Mouse (Mus musculus) heart, postnatal 10 days (tissue): ENCODE results near the gene Rxfp2. TPM values are rescaled to one million over a fixed set of nuclear protein-coding genes. Genes with fewer than 3 reads are reported as not detected.

Experiments
- DNase-seq, 2 experiments: peaks; one replicate each; pipeline ENCODE4 v3.0.0; 2021
- intact Hi-C: fragments of 180-260 bp; cut with DNase I; formaldehyde crosslinking; loops from one replicate; pipeline ENCODE4 v1.15.1; 2025
- total RNA-seq, 2 experiments: library from RNA; stranded (reverse); gene quantifications; 2 replicates each; pipeline ENCODE4 v1.2.3; 2021

Rxfp2 gene
- total RNA-seq, 2 experiments from 2014 or later = not detected

DNA sequence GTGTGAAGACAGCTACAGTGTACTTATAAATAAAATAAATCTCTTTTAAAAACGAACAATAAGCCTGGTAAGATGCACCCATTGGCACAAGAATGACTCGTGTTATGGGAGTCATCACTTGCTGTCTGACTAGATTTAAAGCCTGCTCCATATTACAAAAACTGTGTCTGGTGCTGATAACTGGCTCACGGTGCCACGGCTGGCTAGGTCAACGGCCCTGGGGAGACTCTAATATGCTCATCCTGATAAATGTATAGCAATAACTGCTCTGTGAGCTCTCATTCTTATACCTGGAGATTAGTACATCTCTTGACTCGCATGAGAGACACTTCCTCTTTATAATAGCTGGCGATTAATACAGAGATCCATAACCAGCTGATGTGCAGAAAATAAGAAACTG is 87.9 kb downstream of the Rxfp2 start:
- intact Hi-C loops = no loop called here
- DNase-seq = no peak

DNA sequence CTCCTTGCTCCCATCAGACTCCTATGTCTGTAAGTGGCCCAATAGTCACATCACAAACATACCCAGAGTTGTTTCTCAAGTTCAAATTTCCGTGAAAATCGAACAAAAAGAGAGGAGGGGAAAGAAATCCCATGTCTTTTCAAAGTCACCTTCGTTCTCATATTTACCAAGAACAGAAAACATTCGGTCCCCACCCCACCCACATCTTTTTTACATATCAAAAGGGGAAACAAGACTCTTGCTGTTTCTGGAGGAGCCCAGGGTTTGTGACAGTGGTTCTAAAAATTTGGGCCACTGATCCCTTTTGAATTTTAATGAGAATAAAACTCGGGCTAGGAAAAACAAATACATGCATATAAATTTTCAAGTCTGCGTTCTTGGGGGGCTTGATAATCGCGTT is 92.8 kb downstream of the Rxfp2 start:
- intact Hi-C loops = no loop called here
- DNase-seq = no peak

DNA sequence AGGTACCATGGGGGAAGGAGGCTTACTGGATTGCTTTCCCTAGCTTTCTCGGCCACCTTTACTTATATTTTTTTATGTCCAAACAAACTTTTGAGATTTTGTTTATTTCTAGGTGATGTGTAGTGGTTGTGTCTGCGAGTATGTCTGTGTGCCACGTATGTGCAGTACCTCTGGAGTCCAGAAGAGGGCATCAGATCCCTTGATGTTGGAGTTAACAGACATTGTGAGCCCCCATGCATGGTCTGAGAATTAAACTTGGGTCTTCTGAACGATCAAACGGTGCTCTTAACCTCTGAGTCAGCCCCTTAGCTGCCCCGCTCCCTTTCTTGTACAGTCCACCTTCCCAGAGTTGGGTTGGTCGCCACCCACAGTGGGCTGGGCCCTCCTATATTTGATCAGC is 95.5 kb downstream of the Rxfp2 start:
- peak in 1 of 2 experiments; percentile 54 for DNase-seq
- intact Hi-C loops = loop anchor here (2.0 kb wide), 1 partner anchor 43 kb away; no protein-coding TSS in a partner anchor

DNA sequence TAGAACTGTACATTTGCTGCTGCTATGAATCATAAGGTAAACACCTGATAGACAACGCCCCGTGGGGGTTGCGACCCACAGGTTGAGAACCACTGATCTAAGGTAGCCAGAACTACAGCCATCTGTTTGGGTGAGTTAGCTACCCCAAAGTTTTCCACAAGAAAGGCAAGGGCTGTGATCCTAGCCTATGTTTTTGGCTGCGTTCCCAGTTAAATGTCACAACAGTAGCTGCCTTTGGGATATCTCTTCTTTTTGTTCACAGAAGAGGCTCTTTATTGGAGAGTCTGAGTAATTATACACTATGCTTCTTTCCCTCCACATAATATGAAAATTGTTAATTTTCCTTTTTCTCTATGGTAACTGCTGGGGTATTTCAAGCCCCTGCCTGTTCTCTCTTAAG is 96.3 kb downstream of the Rxfp2 start:
- intact Hi-C loops = loop anchor here (2.0 kb wide), 1 partner anchor 42 kb away; no protein-coding TSS in a partner anchor
- DNase-seq = no peak

DNA sequence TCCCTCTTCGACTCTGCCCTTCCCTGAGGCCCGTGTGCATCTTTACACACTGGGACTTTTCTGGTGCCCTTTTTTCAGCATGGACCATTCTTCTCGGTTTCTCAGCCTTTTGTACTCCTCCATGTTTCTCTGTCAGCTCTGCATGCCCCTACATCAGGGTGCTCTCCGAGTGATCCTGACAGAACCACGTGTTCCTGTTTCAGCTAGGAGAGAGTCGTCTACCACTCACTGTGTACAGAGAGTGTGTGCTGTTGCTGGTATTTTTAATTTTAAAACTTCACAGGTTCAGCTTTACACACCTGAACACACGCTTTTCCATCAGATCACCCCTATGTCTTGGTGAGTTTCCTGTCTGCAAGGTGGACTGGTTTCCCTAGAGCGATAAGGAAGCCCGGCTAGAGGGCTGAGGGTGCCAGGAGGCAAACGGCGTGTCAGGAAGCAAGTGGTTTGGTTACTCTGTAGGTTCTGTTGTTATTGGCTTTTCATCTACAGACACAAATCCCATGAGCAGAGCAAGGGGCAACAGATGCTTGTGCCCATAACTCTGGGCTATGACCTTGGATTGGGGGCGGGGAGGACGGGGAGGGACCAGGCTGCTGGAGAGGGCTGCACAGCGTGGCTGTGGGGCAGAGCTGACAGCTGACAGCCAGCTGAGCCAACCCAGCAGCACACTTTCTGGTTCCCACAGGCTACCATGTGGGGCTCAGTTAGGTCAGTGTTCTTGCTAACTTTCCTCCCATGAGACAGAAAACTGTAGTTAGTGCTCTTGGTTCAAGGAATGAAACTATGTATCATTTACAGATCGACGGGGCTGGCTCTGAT is 97.0 kb downstream of the Rxfp2 start:
- peak; percentile 40 to 43 for DNase-seq
- intact Hi-C loops = loop anchor here (2.0 kb wide), 1 partner anchor 41 kb away; no protein-coding TSS in a partner anchor

DNA sequence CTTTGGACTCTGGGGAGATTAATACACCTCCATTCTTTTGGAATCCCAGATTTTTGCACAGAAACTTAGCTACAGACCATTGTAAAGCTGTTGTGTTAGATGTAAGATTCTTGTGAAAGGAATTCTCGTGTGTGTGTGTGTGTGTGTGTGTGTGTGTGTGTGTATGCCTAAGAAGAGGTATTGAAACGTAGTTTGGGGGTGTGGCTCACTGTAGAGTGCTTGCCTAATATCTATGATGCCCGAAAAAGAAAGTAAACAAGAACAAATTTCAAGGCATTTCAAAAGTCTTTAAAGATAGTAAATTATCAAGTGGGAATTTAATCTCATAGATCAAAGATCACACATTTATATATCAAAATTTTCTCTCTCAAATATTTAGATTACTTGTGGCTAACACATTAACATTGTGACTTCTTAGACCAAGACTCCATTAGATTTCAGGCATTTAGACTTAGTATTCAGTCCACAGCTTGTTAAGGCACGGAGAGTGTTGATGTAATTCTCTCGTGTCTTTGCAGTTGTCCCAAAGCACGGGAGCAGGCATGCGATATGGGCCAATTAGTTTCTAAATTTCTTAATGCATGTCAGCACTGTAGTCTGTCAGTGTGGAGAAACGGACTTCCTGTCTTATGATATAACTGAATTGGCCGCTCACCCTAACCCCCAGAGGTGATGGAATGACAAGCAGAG is 97.9 kb downstream of the Rxfp2 start:
- no peak for DNase-seq
- intact Hi-C loops = no loop called here

DNA sequence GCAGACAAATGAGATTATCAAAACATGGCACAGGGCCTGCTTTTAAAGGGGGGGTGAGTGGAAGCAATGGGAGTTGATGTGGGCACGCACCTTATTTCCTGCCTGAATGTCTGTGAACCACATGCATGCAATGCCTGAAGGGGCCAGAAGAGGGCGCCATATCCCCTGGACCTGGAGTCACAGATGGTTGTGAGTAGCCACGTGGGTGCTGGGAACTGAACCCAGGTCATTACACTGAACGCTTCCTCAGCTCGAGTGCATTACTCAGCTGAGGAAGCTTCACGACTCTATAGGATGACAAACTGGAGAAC is 98.4 kb downstream of the Rxfp2 start:
- intact Hi-C loops = no loop called here
- peak in 1 of 2 experiments; percentile 33 for DNase-seq

DNA sequence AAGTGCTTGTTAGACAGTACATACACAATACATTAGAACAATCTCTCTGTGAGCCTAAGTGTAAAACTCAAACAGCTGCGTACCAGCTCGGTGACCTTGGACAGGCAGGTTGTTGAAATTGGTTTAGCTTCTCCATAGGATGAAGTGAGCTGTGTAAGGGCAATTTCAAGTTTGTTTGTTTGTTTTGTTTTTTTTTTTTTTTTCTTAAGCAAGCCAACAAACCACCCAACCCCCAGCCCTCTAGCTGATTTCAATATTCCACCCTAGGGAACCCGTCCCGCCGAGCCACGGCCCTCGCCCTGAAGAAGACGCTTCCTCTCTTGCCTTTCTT is 99.6 kb downstream of the Rxfp2 start:
- peak in 1 of 2 experiments; percentile 40 for DNase-seq
- intact Hi-C loops = loop anchor here (2.0 kb wide), 1 partner anchor 31 kb away; no protein-coding TSS in a partner anchor

DNA sequence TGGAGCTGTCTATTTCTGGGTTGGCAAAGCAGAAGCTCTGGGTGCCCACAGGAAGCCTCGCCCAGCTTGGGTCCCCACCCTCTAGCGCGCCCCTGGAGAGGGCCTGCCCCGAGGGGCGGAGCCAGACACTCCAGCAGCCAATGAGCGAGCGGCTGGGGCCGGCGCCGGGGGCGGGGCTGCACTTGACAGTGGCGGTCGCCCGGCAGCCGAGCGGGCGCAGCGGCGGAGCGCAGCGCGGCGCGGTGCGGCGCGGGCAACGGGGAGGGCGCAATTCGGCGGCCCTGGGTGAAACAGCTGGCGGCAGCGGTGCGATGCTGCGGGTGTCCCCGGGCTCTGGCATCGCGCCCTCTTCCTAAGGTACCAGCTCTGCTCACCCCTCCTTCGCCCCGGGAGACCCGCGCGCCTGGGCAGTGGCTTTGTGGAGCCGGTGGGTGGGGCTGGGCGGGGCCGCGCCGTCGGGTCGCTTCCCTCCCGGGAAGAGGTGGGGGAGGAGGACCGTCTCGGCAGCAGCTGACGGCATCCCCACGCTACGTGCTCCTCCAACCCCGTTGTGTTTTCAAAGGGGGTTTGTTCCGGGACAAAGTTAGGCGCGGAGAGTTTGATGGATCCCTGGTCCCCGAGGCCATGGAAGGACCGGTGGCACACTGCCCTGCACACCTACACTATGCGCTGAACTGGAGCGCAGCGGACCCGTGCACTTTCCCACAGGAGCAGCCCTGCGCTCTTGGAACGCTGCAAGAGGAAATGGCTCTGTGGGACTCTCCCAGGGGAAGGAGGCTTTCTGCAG is 100.2 kb downstream of the Rxfp2 start, which contains the start of gene Fry:
Gene Fry (plus strand): TSS at position 191 of the 787 bp plus-strand sequence.
- intact Hi-C loops = loop anchor here (2.0 kb wide), 1 partner anchor 30 kb away; no protein-coding TSS in a partner anchor
- peak; percentile 97 to 98 for DNase-seq

DNA sequence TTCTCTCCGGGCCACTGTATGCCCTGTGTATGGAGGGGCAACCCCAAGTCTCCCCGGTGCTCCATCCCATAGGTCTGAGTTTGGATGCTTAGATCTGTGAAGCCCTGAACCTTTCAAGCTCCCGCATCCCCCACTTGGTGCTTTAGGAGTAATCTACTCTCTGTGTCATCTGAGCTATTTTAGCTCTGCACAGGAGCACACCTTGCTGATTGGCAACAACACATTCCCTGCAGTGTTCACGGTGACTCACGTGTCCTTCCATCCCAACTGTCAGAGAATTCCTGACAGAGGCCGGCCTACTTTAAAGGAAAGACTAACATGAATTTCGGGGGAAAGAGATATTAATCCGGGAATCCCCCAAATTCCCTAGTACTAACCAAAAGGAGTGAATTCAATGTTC is 102.2 kb downstream of the Rxfp2 start:
- DNase-seq = no peak
- intact Hi-C loops = no loop called here

DNA sequence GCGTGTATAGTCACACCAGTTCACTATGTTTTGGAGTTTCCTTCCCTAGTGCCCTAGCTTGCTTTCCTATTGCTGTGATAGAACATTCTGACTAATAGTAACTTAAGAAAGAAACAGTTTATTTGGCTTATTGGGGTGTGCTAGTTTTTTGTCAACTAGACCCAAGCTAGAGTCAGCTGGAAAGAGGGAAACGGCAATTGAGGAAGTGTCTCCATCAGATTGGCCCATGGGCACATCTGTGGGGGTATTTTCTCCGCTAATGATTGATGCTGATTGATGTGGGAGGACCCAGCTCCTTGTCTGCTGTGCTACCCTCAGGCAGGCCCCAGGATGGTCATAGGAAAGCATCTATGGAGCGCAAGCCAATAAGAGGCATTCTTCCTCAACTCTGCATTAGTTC is 103.6 kb downstream of the Rxfp2 start:
- intact Hi-C loops = no loop called here
- no peak for DNase-seq

DNA sequence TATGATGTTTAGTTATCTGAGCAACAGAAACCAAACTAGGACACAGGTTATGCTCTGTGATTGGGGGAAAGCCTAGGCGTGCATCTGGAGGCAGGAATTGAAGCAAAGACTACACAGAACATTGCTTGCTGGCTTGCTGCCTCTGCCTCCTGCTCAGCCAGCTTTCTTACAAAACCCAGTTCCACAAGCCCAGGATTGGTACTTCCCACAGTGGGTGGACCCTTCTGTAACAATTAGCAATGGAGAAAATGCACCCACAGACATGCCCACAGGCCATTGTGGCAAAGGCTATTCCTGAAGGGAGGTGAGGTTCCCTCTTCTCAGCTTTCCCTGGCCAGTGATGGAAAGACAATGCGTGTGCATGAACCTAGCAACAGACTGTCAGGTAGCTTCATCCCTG is 104.1 kb downstream of the Rxfp2 start:
- intact Hi-C loops = no loop called here
- no peak for DNase-seq

DNA sequence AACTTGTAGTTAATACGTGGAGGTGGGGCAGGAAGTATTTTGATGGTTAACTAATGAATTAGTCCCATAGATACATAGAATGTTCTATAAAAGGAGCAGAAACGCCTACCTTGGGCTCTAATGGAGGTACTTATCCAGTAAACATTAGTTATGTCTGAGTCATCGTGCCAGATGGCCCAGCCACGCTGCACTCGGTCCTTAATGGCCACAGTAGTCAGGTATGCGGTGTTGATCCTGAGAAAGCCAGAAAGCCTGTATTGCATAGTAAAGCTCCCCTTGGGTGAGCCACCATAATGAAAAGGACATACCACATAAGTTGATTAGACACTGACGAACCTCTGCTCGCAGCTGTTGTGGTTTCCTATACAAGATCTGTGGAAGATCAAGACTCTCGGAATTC is 107.4 kb downstream of the Rxfp2 start:
- intact Hi-C loops = no loop called here
- no peak for DNase-seq

DNA sequence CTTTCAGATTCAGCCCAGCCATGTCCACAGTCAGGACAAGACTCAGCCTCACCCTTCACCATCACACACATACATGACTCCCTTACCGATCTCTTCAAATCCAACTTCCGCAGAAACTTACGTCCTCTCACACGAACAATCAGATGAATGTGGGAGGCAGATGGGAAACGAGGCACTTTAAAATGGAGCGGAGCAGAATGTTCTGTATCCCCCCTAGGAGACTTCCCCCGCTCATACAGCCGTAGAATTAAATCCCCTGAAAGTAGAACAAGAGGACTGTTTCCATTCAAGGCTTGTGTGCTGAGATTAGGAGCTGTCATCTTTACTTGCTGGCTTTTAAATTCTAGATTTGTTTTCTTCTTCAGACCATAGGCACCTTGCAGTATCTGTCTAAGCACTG is 110.0 kb downstream of the Rxfp2 start:
- no peak for DNase-seq
- intact Hi-C loops = no loop called here

DNA sequence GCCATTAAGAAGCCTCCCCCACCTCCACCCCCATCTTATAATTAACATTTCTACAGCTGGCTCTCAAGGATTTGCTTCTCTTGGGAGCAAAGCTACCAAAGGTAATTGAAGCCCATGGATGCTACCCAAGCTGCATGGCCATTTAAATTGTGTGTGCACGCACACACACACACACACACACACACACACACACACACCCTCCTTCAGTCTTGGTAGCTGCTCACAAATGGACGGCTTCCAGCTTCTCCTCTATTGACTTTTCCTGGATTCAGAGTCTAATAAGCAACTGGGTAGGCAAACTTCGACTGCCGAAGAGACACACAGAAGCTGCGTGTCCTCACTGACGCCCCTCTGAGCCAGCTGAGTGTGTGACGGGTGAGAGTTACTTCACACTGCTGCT is 111.7 kb downstream of the Rxfp2 start:
- no peak for DNase-seq
- intact Hi-C loops = no loop called here

DNA sequence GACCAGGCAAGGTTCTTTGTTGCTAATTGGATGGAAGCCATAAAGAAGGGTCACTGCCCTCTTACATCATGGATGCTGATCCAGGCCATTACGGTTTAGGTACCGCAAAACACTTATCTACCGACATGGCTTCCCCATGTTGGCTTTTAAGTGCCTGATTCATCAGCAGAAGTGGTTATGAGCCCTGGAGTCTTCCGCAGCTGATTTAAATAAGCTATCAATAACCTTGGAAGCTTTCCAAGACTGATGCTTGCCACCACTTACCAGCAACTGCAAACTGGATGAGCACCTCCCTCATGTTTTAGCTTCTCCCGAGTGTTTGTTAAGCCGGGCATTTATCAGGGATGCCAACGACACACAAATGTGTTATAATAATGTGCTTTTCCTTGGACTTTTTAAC is 112.7 kb downstream of the Rxfp2 start:
- intact Hi-C loops = no loop called here
- no peak for DNase-seq

Other genes with a start within 250 kb of the Rxfp2 start
- 100 to 1,000 TPM; 153 to 196 TPM for gene Fry, start 100.0 kb downstream of the Rxfp2 start, total RNA-seq